Mouse (Mus musculus): ENCODE results near the gene Olfr328. TPM values are rescaled to one million over a fixed set of nuclear protein-coding genes. Genes with fewer than 3 reads are reported as not detected.
"Not testable (repeated sequence)": the region's sequence is repeated elsewhere in the genome, so short reads cannot be mapped to it uniquely, and the experiment has no call there.

Gene Olfr328
- total and polyA plus RNA-seq, 3 experiments = 0.16 TPM; not detected in 2

DNA sequence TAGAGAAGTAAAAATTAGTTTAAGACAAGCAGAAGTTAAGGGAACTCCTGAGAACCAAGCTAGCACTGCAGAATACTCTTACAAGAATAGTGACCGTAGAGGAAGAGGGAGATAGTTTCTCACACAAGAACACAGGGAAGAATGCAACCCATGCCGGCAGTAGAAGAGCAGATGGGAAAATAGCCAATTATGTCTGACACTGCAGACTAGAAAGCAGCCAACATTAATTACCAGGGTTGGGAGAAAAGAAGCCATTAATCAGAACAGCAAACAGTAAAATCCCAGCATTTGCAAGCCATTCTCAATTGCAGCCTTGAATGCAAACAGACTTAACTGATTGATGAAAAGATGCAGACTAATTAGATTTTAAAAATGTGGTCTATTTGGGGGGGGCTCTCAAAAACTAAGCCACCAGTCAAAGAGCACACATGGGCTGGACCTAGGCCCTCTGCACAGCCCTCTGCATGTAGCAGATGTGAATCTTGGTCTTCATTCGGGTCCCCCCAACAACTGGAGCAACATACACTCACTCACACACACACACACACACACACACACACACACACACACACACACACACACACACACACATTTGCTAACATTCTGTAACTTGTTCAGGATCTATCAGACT is 33.3 kb upstream of the Olfr328 start:
- no peak for ATAC-seq (ENCODE audit: extremely low read depth, insufficient number of reproducible peaks, low FRiP score, poor library complexity, severe bottlenecking)
- Histone ChIP-seq H3K4me1 (ENCODE audit: insufficient read depth, low read depth, low read length) (peaks cover 7% of the 10 kb centered on the region), H3K9me3 (replicated peaks) (no peaks in the 10 kb centered on the region), H3K4me3 (ENCODE audit: low read depth, low read length) (no peak overlapping the region), H3K36me3 (replicated peaks) (no peaks in the 10 kb centered on the region), H3K27me3 (ENCODE audit: insufficient read depth, low read length) (peaks cover 9% of the 10 kb centered on the region)
- no peak for TF ChIP-seq GATA2 (IDR thresholded peaks at IDR 0.05; ENCODE audit: borderline replicate concordance, low read depth, low read length)
- no peak for TF ChIP-seq TAL1 (conservative IDR thresholded peaks at IDR 0.05; ENCODE audit: low read depth, low read length)
- TF ChIP-seq GATA1 (IDR thresholded peaks at IDR 0.05; ENCODE audit: borderline replicate concordance, low read length) = no peak
- no peak for TF ChIP-seq POLR2AphosphoS5 (IDR thresholded peaks at IDR 0.05; ENCODE audit: insufficient replicate concordance, low read depth, low read length)
- no peak for DNase-seq (ENCODE audit: low spot score)

DNA sequence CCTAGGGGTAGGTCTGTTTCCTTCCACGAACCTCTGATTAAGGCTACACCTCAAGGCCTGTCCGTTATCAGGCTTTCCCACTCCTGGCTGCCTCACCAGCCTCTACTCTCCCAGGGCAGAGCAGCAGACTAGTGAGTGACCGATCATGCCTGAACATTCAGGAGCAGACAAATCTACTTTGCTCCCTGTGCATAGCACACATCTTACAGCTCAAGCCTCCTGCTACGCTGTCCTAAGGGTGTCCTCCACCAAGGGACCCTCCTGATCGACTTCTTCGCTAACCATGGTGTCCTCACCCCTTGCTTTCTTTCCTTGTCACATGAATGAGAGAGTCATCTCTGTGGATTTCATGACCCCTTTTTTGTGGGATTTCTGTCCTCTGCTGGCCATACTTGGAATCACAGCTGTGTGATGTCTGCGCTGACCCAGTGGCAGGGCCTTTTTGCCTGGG is 32.5 kb upstream of the Olfr328 start:
- Histone ChIP-seq H3K9me3 (replicated peaks) (no peaks in the 10 kb centered on the region), H3K4me3 (ENCODE audit: low read depth, low read length) (peak overlapping the region; percentile 51; the same call in 1 of the 2 replicates), H3K4me1 (ENCODE audit: insufficient read depth, low read depth, low read length) (peaks cover 7% of the 10 kb centered on the region), H3K27me3 (ENCODE audit: insufficient read depth, low read length) (peaks cover 9% of the 10 kb centered on the region), H3K36me3 (replicated peaks) (no peaks in the 10 kb centered on the region)
- TF ChIP-seq POLR2AphosphoS5 (IDR thresholded peaks at IDR 0.05; ENCODE audit: insufficient replicate concordance, low read depth, low read length) (no peak), GATA2 (IDR thresholded peaks at IDR 0.05; ENCODE audit: borderline replicate concordance, low read depth, low read length) (no peak), TAL1 (conservative IDR thresholded peaks at IDR 0.05; ENCODE audit: low read depth, low read length) (no peak), CTCF (IDR thresholded peaks at IDR 0.05; ENCODE audit: low read depth, low read length) (peak; percentile 74), GATA1 (IDR thresholded peaks at IDR 0.05; ENCODE audit: borderline replicate concordance, low read length) (no peak)
- ATAC-seq (ENCODE audit: extremely low read depth, insufficient number of reproducible peaks, low FRiP score, poor library complexity, severe bottlenecking) = no peak; the same call in 1 of the 2 replicates
- DNase-seq (ENCODE audit: low spot score) = peak; percentile 31

DNA sequence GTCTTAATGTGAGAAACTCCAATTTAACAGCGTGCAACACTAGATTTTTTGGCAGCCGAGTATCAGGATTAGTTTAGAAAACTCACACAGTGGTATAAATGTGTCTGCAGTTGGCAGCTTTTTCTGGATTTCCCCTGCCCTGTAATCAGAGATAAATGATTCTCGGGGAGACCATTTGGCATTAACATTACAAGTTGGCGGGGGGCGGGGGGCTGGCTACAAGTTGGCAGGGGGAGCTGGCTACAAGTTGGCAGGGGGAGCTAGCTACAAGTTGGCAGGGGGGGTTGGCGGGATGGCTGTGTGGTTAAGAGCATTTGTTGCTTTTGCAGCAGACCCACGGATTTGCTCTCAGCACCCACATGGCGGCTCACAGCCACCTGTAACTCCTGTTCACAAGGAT is 23.2 kb upstream of the Olfr328 start:
- ATAC-seq (ENCODE audit: extremely low read depth, insufficient number of reproducible peaks, low FRiP score, poor library complexity, severe bottlenecking) (no peak), DNase-seq (ENCODE audit: low spot score) (no peak)
- H3K27me3 ChIP-seq (ENCODE audit: insufficient read depth, low read length) = peaks cover 8% of the 10 kb centered on the region
- H3K9me3 ChIP-seq (replicated peaks) = no peaks in the 10 kb centered on the region
- peaks cover 3% of the 10 kb centered on the region; the same call in 1 of the 2 replicates for H3K4me1 ChIP-seq (ENCODE audit: insufficient read depth, low read depth, low read length)
- H3K36me3 ChIP-seq (replicated peaks) = no peaks in the 10 kb centered on the region
- H3K4me3 ChIP-seq (ENCODE audit: low read depth, low read length) = no peak overlapping the region
- TF ChIP-seq GATA1 (IDR thresholded peaks at IDR 0.05; ENCODE audit: borderline replicate concordance, low read length) = no peak
- TF ChIP-seq GATA2 (IDR thresholded peaks at IDR 0.05; ENCODE audit: borderline replicate concordance, low read depth, low read length) = no peak
- TF ChIP-seq CTCF (IDR thresholded peaks at IDR 0.05; ENCODE audit: low read depth, low read length) = no peak
- TF ChIP-seq POLR2AphosphoS5 (IDR thresholded peaks at IDR 0.05; ENCODE audit: insufficient replicate concordance, low read depth, low read length) = no peak
- TF ChIP-seq TAL1 (conservative IDR thresholded peaks at IDR 0.05; ENCODE audit: low read depth, low read length) = no peak

DNA sequence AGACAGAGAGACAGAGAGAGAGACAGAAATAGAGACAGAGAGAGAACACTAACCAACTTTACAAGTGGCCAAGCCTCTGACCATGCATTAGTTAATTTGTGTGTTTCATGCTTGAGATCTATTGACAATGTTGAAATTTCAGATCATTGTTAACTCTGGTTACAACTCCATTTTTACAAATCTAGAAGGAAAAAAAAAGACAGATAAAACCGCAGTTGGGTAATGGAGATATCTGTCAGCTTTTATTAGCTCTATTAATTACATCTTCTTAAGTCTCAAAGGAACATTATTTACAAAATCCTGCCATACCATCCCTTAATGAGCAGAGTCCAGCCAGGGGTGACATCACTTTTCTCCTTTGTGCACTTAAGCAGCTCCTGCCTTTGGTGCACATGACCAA is 22.0 kb upstream of the Olfr328 start, which contains the start of gene Olfr325:
Gene Olfr325 (plus strand): TSS at position 301 of the 400 bp plus-strand sequence.
- peaks cover 3% of the 10 kb centered on the region; the same call in 1 of the 2 replicates for H3K4me1 ChIP-seq (ENCODE audit: insufficient read depth, low read depth, low read length)
- DNase-seq (ENCODE audit: low spot score) = no peak
- H3K9me3 ChIP-seq (replicated peaks) = no peaks in the 10 kb centered on the region
- ATAC-seq (ENCODE audit: extremely low read depth, insufficient number of reproducible peaks, low FRiP score, poor library complexity, severe bottlenecking) = no peak
- peaks cover 8% of the 10 kb centered on the region for H3K27me3 ChIP-seq (ENCODE audit: insufficient read depth, low read length)
- H3K36me3 ChIP-seq (replicated peaks) = no peaks in the 10 kb centered on the region
- no peak within 1 kb of the TSS for H3K4me3 ChIP-seq (ENCODE audit: low read depth, low read length)
- TF ChIP-seq TAL1 (conservative IDR thresholded peaks at IDR 0.05; ENCODE audit: low read depth, low read length) (no peak), POLR2AphosphoS5 (IDR thresholded peaks at IDR 0.05; ENCODE audit: insufficient replicate concordance, low read depth, low read length) (no peak), GATA1 (IDR thresholded peaks at IDR 0.05; ENCODE audit: borderline replicate concordance, low read length) (no peak), GATA2 (IDR thresholded peaks at IDR 0.05; ENCODE audit: borderline replicate concordance, low read depth, low read length) (no peak), CTCF (IDR thresholded peaks at IDR 0.05; ENCODE audit: low read depth, low read length) (no peak)

DNA sequence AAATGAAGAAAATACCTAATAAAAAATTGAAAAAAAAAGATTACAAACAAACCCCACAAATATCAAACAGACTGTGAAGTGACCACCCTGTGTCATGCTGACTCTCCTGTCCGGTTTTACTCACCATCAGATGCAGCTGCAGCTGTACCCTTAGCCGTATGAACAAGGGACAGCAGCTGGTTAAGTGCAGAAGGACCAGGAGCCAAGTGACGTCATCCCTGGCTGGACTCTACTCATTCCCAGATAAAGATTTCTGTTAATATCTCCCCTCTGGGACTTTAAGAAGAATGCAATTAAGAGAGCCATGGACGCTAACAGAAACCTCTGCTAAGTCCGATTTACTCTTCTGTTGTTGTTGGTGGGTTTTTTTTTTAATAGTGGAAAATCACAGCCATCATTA is 15.0 kb upstream of the Olfr328 start, which contains the start of gene Olfr224:
Gene Olfr224 (minus strand): TSS at position 149 of the 400 bp plus-strand sequence.
- Histone ChIP-seq H3K27me3 (ENCODE audit: insufficient read depth, low read length) (peaks cover 5% of the 10 kb centered on the region; the same call in 1 of the 2 replicates), H3K9me3 (replicated peaks) (no peaks in the 10 kb centered on the region), H3K4me3 (ENCODE audit: low read depth, low read length) (no peak within 1 kb of the TSS), H3K4me1 (ENCODE audit: insufficient read depth, low read depth, low read length) (peaks cover 3% of the 10 kb centered on the region; the same call in 1 of the 2 replicates), H3K36me3 (replicated peaks) (no peaks in the 10 kb centered on the region)
- TF ChIP-seq TAL1 (conservative IDR thresholded peaks at IDR 0.05; ENCODE audit: low read depth, low read length) = no peak
- no peak for TF ChIP-seq GATA1 (IDR thresholded peaks at IDR 0.05; ENCODE audit: borderline replicate concordance, low read length)
- TF ChIP-seq GATA2 (IDR thresholded peaks at IDR 0.05; ENCODE audit: borderline replicate concordance, low read depth, low read length) = no peak
- no peak for TF ChIP-seq CTCF (IDR thresholded peaks at IDR 0.05; ENCODE audit: low read depth, low read length)
- TF ChIP-seq POLR2AphosphoS5 (IDR thresholded peaks at IDR 0.05; ENCODE audit: insufficient replicate concordance, low read depth, low read length) = no peak
- ATAC-seq (ENCODE audit: extremely low read depth, insufficient number of reproducible peaks, low FRiP score, poor library complexity, severe bottlenecking) = no peak
- no peak for DNase-seq (ENCODE audit: low spot score)

DNA sequence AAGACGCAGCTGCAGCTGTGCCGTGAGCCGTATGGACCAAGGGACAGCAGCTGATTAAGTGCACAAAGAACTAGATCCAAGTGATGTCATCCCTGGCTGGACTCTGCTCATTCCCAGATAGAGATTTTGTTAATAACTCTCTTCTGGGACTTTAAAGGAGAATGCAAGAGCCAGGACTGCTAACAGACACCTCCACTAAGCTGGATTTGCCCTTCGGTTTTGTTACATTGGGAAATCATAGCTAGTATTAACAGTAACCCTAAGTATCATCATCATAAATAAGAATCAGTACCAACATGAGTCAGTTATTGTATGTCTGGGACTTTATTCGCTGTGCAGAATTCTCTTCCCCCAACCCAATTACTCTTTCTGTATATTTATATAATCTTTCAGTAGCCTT is 9.1 kb downstream of the Olfr328 start, which contains the start of gene Olfr329-ps:
Gene Olfr329-ps (minus strand): TSS at position 101 of the 400 bp plus-strand sequence.
- Histone ChIP-seq H3K36me3 (replicated peaks) (no peaks in the 10 kb centered on the region), H3K4me3 (ENCODE audit: low read depth, low read length) (no peak within 1 kb of the TSS), H3K27me3 (ENCODE audit: insufficient read depth, low read length) (peaks cover 4% of the 10 kb centered on the region), H3K9me3 (replicated peaks) (no peaks in the 10 kb centered on the region), H3K4me1 (ENCODE audit: insufficient read depth, low read depth, low read length) (no peaks in the 10 kb centered on the region)
- no peak for ATAC-seq (ENCODE audit: extremely low read depth, insufficient number of reproducible peaks, low FRiP score, poor library complexity, severe bottlenecking)
- TF ChIP-seq GATA2 (IDR thresholded peaks at IDR 0.05; ENCODE audit: borderline replicate concordance, low read depth, low read length) (no peak), TAL1 (conservative IDR thresholded peaks at IDR 0.05; ENCODE audit: low read depth, low read length) (no peak), CTCF (IDR thresholded peaks at IDR 0.05; ENCODE audit: low read depth, low read length) (no peak)
- DNase-seq (ENCODE audit: low spot score) = no peak

DNA sequence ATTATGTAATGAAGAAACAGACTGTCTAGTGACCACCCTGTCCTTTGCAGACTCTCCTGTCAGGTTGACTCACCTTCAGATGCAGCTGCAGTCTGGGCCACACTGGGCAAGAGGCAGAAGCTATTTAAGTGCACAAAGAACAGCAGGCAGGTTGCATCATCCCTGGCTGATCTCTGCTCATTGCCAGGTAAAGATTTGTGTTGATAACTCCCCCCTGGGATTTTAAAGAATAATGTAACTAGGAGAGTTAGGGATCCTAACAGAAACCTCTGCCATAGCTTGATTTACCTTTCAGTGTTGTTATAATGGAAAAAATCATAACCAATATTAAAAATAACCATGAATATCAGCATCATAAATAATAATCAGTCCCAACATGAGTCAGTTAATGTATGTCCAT is 20.7 kb downstream of the Olfr328 start, which contains the start of gene Olfr330:
Gene Olfr330 (minus strand): TSS at position 101 of the 400 bp plus-strand sequence.
- not testable (repeated sequence) for DNase-seq (ENCODE audit: low spot score); H3K4me3 ChIP-seq (ENCODE audit: low read depth, low read length); H3K36me3 ChIP-seq (replicated peaks)

DNA sequence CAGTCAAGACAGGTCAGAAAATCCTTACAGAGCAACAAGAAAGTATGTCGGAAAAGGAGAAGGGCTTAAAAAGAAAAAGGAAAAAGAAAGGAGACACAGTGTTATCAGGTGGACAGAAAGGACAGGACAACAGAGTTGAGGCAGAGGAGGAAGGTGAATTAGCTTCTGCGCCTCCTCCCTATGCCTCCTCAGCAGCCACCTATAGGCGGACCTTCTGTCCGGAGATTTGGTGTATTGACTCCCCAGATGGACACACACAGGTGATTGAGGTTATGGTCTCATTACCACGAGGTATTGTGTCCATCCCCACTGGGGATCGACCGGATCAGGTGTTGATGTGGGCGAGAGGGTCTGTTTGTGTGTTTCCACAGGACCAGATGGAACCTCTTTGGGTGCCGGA is 35.7 kb downstream of the Olfr328 start:
- not testable (repeated sequence) for H3K36me3 ChIP-seq (replicated peaks); DNase-seq (ENCODE audit: low spot score); H3K27me3 ChIP-seq (ENCODE audit: insufficient read depth, low read length); H3K9me3 ChIP-seq (replicated peaks); ATAC-seq (ENCODE audit: extremely low read depth, insufficient number of reproducible peaks, low FRiP score, poor library complexity, severe bottlenecking); H3K4me1 ChIP-seq (ENCODE audit: insufficient read depth, low read depth, low read length); H3K4me3 ChIP-seq (ENCODE audit: low read depth, low read length)

More for the DNA sequence above, 20.7 kb downstream of the Olfr328 start, which contains the start of gene Olfr330:
- H3K4me1 ChIP-seq (ENCODE audit: insufficient read depth, low read depth, low read length); H3K27me3 ChIP-seq (ENCODE audit: insufficient read depth, low read length); H3K9me3 ChIP-seq (replicated peaks); ATAC-seq (ENCODE audit: extremely low read depth, insufficient number of reproducible peaks, low FRiP score, poor library complexity, severe bottlenecking): not testable (repeated sequence)

DNA sequence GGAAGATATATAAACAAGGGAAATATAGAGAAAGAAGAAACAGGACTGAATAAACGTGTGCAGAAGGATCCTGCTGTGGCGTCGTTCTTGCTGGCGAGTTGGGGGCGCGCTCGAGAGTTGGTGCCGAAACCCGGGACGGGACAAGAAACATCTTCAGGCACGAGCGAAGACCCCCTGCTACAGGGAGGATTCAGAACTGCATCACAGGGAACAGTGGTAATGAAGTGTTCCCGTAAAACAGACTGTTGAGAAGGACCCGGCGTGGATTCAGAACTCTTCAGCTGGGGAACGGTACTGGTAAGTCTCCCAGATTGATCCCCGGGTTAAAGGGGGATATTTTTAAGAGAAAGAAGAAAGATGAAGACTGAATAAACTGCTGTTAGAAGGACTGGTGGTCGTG is 36.5 kb downstream of the Olfr328 start:
- ATAC-seq (ENCODE audit: extremely low read depth, insufficient number of reproducible peaks, low FRiP score, poor library complexity, severe bottlenecking); H3K4me3 ChIP-seq (ENCODE audit: low read depth, low read length); H3K9me3 ChIP-seq (replicated peaks); H3K4me1 ChIP-seq (ENCODE audit: insufficient read depth, low read depth, low read length); DNase-seq (ENCODE audit: low spot score); H3K36me3 ChIP-seq (replicated peaks); H3K27me3 ChIP-seq (ENCODE audit: insufficient read depth, low read length): not testable (repeated sequence)

Data from G1E (cell line).